Mouse (Mus musculus) CH12.LX (cell line): ENCODE results near the gene Naa40.

ENCODE experiments used
- CTCF ChIP-seq, 2 experiments: IDR thresholded peaks in 1 of 2; conservative IDR thresholded peaks in 1 of 2; 2 replicates each; pipeline ENCODE4 v1.5.1; 2011 to 2012; ENCODE audit warnings: low read depth in 2 of 2, low read length in 2 of 2, improper control_type of control experiment in 1 of 2, inconsistent platforms in 1 of 2, mild to moderate bottlenecking in 1 of 2, moderate library complexity in 1 of 2
- E2F4 ChIP-seq: IDR thresholded peaks from 2 replicates; pipeline ENCODE4 v1.6.1; 2011; ENCODE audit warnings: low read depth, low read length, improper control_type of control experiment; ENCODE audit not compliant: insufficient replicate concordance
- EP300 ChIP-seq: IDR thresholded peaks from 2 replicates; pipeline ENCODE4 v1.6.1; 2011; ENCODE audit warnings: low read length, improper control_type of control experiment
- MYC ChIP-seq: IDR thresholded peaks from 2 replicates; pipeline ENCODE4 v1.6.1; 2011; ENCODE audit warnings: low read depth, mild to moderate bottlenecking, improper control_type of control experiment, low read length
- POLR2A ChIP-seq: IDR thresholded peaks from 2 replicates; pipeline ENCODE4 v1.6.1; 2011; ENCODE audit warnings: low read depth, mild to moderate bottlenecking, improper control_type of control experiment, low read length
- RAD21 ChIP-seq: IDR thresholded peaks from 2 replicates; pipeline ENCODE4 v1.6.1; 2011; ENCODE audit warnings: low read depth, mild to moderate bottlenecking, low read length, improper control_type of control experiment, moderate library complexity
- UBTF ChIP-seq: IDR thresholded peaks from 2 replicates; pipeline ENCODE4 v1.6.1; 2012; ENCODE audit warnings: low read depth, mild to moderate bottlenecking, inconsistent platforms, low read length, improper control_type of control experiment, moderate library complexity
- USF2 ChIP-seq: conservative IDR thresholded peaks from 2 replicates; pipeline ENCODE4 v1.6.1; 2011; ENCODE audit warnings: low read depth, low read length, improper control_type of control experiment

DNA sequence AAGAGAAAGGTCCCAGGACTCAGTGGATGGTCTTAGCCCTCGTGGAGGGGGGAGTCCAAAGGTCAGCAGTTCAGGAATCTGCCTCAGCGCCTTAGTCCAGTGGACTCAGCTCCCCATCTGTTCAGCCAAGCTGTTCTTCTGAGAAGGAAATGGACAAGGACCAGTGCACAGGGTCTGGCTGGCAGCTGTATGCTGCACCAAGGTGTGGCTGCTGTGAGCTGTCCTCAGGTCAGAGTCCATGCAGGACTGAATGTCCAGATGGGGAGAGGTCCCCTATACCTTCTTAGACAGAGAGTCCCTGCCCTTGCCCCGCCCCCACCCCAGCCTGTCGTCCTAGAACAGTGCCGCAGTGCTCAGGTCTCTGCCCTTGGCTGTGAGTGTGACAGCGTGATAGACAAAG, 49.3 kb downstream of the Naa40 start:
- TF ChIP-seq POLR2A: no peak
- no peak for TF ChIP-seq CTCF (conservative IDR thresholded peaks at IDR 0.05 in 1 of 2, IDR thresholded peaks at IDR 0.05 in 1 of 2; ENCODE audit: low read depth in 2 of 2, low read length in 2 of 2)
- no peak for TF ChIP-seq EP300
- TF ChIP-seq RAD21: no peak
- TF ChIP-seq UBTF: no peak
- TF ChIP-seq USF2: no peak
- no peak for TF ChIP-seq MYC
- TF ChIP-seq E2F4: no peak
